Mouse (Mus musculus) heart, postnatal 0 days (tissue): Measurements from ENCODE around the gene Dnajb12. TPM values are rescaled to one million over a fixed set of nuclear protein-coding genes. Genes with fewer than 3 reads are reported as not detected.

ENCODE experiments used
- ATAC-seq: fragments of 200-750 bp; cut with Nextera tagmentation; 2 replicates; pipeline ENCODE4 v1.8.0; 2017; ENCODE audit warnings: low read depth, moderate number of reproducible peaks, moderate library complexity; ENCODE audit not compliant: insufficient read depth
- DNase-seq: peaks from one replicate; pipeline ENCODE4 v3.0.0-alpha.2; 2016; ENCODE audit warnings: low spot score
- H3K27ac ChIP-seq: fragments of 300-500 bp; sonication (generic); 2 replicates; pipeline ENCODE4 v1.5.1; 2014; ENCODE audit warnings: low read depth, mild to moderate bottlenecking
- H3K27me3 ChIP-seq: fragments of 300-500 bp; sonication (generic); 2 replicates; pipeline ENCODE4 v1.6.1; 2014; ENCODE audit warnings: low read length, mixed read lengths; ENCODE audit not compliant: control insufficient read depth, insufficient read depth
- H3K36me3 ChIP-seq: fragments of 300-500 bp; sonication (generic); replicated peaks from 2 replicates; pipeline ENCODE4 v1.6.1; 2014; ENCODE audit warnings: low read length, mixed read lengths; ENCODE audit not compliant: control insufficient read depth, insufficient read depth
- H3K4me1 ChIP-seq: fragments of 300-500 bp; sonication (generic); 2 replicates; pipeline ENCODE4 v1.6.1; 2014; ENCODE audit warnings: antibody characterized with exemption; ENCODE audit not compliant: control insufficient read depth, insufficient read depth
- H3K4me2 ChIP-seq: fragments of 300-500 bp; sonication (generic); 2 replicates; pipeline ENCODE4 v1.6.1; 2014; ENCODE audit warnings: low read depth, mild to moderate bottlenecking, low read length, moderate library complexity
- H3K4me3 ChIP-seq: fragments of 300-500 bp; sonication (generic); 2 replicates; pipeline ENCODE4 v1.5.1; 2014; ENCODE audit warnings: low read depth, low read length
- H3K9ac ChIP-seq: fragments of 300-500 bp; sonication (generic); replicated peaks from 2 replicates; pipeline ENCODE4 v1.6.1; 2014; ENCODE audit warnings: low read depth, low read length, mixed read lengths
- H3K9me3 ChIP-seq: fragments of 300-500 bp; sonication (generic); replicated peaks from 2 replicates; pipeline ENCODE4 v1.6.1; 2016; ENCODE audit warnings: low read length; ENCODE audit not compliant: control insufficient read depth
- CTCF ChIP-seq: IDR thresholded peaks from 2 replicates; pipeline ENCODE4 v1.5.1; 2016; ENCODE audit warnings: antibody characterized with exemption, control low read depth, low read depth
- EP300 ChIP-seq: IDR thresholded peaks from 2 replicates; pipeline ENCODE4 v1.6.1; 2016; ENCODE audit warnings: antibody characterized with exemption, low read depth
- WGBS: fragments of 180-500 bp; shearing (Covaris S2); extraction: QIAGEN DNeasy Blood & Tissue Kit; methylation state at CpG from one replicate; pipeline ENCODE4 v1.1.7; 2014; 5-methylcytosine and 5-hydroxymethylcytosine counted together
- polyA plus RNA-seq: library from polyadenylated mRNA; unstranded; fragments of >200 nt; fragmentation: Nextera tagmentation; extraction: Ambion mirVana; gene quantifications from 2 replicates; pipeline ENCODE4 v1.2.1, GENCODE M21; 2015
- total RNA-seq: library from RNA; depleted of rRNA; stranded (reverse); fragments of >200 nt; gene quantifications from 2 replicates; pipeline ENCODE4 v1.2.3, GENCODE M21; 2014; ENCODE audit warnings: low replicate concordance

Dnajb12 gene
- total and polyA plus RNA-seq, 2 experiments from 2014 or later, result 18.5 to 48.5 TPM

DNA sequence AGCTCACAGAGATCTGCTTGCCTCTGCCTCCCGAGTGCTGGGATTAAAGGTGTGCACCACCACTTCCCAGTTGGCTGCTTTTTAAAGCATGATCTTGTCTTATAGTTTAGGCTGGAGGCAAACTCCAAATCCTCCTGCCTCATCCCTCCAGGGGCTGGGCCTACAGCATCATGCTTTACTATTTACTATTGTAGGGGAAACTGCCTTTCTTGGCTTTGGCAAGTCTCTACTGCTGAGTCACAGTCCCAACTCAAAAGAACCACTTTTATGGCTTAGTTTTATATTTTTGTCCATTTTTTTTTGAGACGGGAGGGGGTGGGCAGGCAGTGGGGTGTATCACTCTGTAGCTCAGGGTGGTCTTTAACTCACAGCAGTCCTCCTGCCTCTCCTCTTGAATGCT, 44.1 kb downstream of the Dnajb12 start:
- no peak overlapping the region for H3K9ac ChIP-seq
- DNase-seq, result no peak
- H3K36me3 ChIP-seq, result no peaks in the 10 kb centered on the region
- no peak overlapping the region for H3K4me2 ChIP-seq
- no peaks in the 10 kb centered on the region for H3K27me3 ChIP-seq
- WGBS, result 95% methylated on average over 2 of the region's 2 CpGs
- H3K4me3 ChIP-seq, result no peak overlapping the region
- no peaks in the 10 kb centered on the region for H3K9me3 ChIP-seq
- TF ChIP-seq CTCF (no peak), EP300 (no peak)
- H3K4me1 ChIP-seq, result peaks cover 17% of the 10 kb centered on the region
- ATAC-seq, result no peak
- H3K27ac ChIP-seq, result no peak overlapping the region

DNA sequence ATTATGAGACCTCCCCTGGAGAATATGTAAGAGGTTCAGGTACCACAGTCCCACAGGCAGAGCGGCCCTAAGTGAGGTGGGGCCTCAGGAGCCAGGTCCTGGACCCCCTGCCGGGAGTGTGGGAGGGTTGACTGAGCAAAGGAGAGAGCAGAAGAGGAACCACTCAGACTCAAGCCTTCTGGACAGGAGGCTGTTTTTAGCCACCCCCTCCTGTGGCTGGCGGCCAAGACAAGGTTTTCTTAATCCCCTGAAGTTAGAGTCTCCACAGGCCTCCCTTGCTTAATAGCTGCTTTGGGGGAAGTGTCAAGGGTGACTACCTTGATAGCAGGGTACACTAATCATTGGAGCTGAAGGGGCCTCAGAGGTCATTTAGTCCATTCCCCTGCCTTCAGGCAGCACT, 44.9 kb downstream of the Dnajb12 start:
- Histone ChIP-seq H3K4me1 (peaks cover 17% of the 10 kb centered on the region), H3K9me3 (no peaks in the 10 kb centered on the region), H3K4me3 (no peak overlapping the region), H3K4me2 (no peak overlapping the region), H3K27me3 (no peaks in the 10 kb centered on the region), H3K9ac (no peak overlapping the region), H3K27ac (no peak overlapping the region), H3K36me3 (no peaks in the 10 kb centered on the region)
- no peak for DNase-seq
- 21% methylated on average over 3 of the region's 3 CpGs for WGBS
- TF ChIP-seq EP300 (no peak), CTCF (no peak)
- no peak for ATAC-seq

DNA sequence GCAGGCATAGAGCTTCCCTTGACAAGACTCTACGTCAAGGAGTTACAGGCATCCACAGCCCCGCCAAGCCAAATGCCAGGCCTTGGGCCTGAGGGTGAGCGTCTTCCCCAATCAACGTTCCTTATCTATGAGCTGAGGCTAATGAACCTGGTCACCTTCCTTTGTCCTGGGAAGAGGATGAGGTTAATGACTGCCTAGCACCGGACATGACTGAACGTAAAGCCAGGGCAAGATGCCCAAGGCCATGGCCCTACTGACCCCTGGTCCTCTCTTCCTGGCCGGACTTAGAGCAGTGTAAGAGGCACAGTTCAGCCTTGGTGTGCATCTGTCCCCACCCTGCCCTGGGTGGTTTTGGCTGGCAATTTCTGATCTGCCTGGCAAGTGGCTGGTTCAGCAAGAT, 49.8 kb downstream of the Dnajb12 start:
- Histone ChIP-seq H3K9me3 (no peaks in the 10 kb centered on the region), H3K4me1 (no peaks in the 10 kb centered on the region), H3K36me3 (no peaks in the 10 kb centered on the region), H3K9ac (no peak overlapping the region), H3K4me3 (no peak overlapping the region), H3K27me3 (no peaks in the 10 kb centered on the region), H3K27ac (no peak overlapping the region), H3K4me2 (no peak overlapping the region)
- no peak for ATAC-seq
- WGBS, result 82% methylated on average over 7 of the region's 7 CpGs
- TF ChIP-seq EP300 (no peak), CTCF (no peak)
- DNase-seq, result no peak

- no peak for TF ChIP-seq EP300
- ATAC-seq (no peak), DNase-seq (no peak)
- Histone ChIP-seq H3K36me3 (no peaks in the 10 kb centered on the region), H3K4me2 (no peak overlapping the region), H3K9me3 (no peaks in the 10 kb centered on the region), H3K27ac (no peak overlapping the region), H3K4me3 (no peak overlapping the region), H3K27me3 (no peaks in the 10 kb centered on the region), H3K4me1 (no peaks in the 10 kb centered on the region), H3K9ac (no peak overlapping the region)
- 43% methylated on average over 10 of the region's 10 CpGs for WGBS
These were observed 51.6 kb downstream of the Dnajb12 start for GRCm38 (mm10) chr10:59930996-59931395.

DNA sequence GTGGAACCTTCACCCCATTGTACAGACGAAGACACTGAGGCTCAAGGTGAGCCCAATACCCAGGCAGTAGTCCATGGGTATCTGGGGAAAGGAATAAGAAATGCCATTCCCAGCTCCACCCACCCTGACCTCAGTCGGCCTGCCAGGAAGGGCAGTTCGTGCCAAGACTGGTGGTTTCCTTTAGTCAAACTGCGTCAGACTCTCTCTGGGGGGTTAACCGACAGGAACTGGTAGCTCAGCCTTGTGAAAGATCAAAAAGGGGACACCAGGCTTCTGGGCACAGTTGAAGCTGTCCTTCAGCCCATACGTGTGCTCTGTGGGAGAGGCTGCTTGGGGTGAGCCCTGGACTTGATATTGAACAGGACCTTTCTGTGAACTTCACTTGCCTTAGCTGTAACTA, 53.2 kb downstream of the Dnajb12 start:
- Histone ChIP-seq H3K9ac (no peak overlapping the region), H3K4me1 (0 out of 2 replicates have a peak, but pooled peaks cover 4% of the 10 kb centered on the region), H3K27me3 (no peaks in the 10 kb centered on the region), H3K4me3 (no peak overlapping the region), H3K27ac (no peak overlapping the region), H3K36me3 (no peaks in the 10 kb centered on the region), H3K9me3 (no peaks in the 10 kb centered on the region), H3K4me2 (no peak overlapping the region)
- no peak for ATAC-seq
- WGBS, result 59% methylated on average over 6 of the region's 6 CpGs
- TF ChIP-seq CTCF (no peak), EP300 (no peak)
- DNase-seq, result no peak

DNA sequence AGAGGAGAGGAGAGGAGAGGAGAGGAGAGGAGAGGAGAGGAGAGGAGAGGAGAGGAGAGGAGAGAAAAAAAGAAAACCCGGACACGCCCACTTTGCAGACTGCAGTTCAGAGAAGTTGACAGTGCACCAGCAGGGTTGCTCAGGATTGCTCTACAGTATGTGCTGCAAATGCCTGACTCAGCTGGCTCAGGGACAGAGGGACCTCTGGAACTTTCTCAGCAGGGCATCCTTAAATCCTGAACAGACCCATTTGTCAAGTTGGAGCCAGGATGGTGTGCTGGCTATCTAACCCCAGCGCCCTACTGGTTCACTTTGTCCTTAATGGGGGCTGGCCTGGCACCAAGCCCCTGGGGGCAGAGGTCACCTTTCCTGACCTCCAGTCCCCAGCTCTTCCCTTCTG, 54.7 kb downstream of the Dnajb12 start:
- Histone ChIP-seq H3K4me2 (no peak overlapping the region), H3K4me3 (no peak overlapping the region), H3K27me3 (no peaks in the 10 kb centered on the region), H3K4me1 (0 out of 2 replicates have a peak, but pooled peaks cover 4% of the 10 kb centered on the region), H3K9me3 (no peaks in the 10 kb centered on the region), H3K9ac (no peak overlapping the region), H3K27ac (no peak overlapping the region), H3K36me3 (no peaks in the 10 kb centered on the region)
- DNase-seq, result no peak
- ATAC-seq, result no peak
- WGBS, result 65% methylated on average over 3 of the region's 3 CpGs
- TF ChIP-seq EP300, result no peak
- TF ChIP-seq CTCF, result no peak
